Mouse (Mus musculus) limb, embryonic 13.5 days (tissue): Measurements from ENCODE around the gene Bak1. TPM values are rescaled to one million over a fixed set of nuclear protein-coding genes. Genes with fewer than 3 reads are reported as not detected.
"Not testable (repeated sequence)": the region's sequence is repeated elsewhere in the genome, so short reads cannot be mapped to it uniquely, and the experiment has no call there.

Experiments
- ATAC-seq: fragments of 200-750 bp; cut with Nextera tagmentation; 2 replicates; pipeline ENCODE4 v1.8.0; 2017; ENCODE audit warnings: low read depth, moderate number of reproducible peaks, moderate TSS enrichment; ENCODE audit not compliant: low FRiP score
- H3K27ac ChIP-seq: fragments of 300-500 bp; sonication (generic); 2 replicates; pipeline ENCODE4 v1.5.1; 2015; ENCODE audit warnings: inconsistent platforms, mild to moderate bottlenecking, moderate library complexity
- H3K27me3 ChIP-seq: fragments of 300-500 bp; sonication (generic); 2 replicates; pipeline ENCODE4 v1.6.1; 2015; ENCODE audit warnings: mild to moderate bottlenecking, inconsistent platforms
- H3K36me3 ChIP-seq: fragments of 300-500 bp; sonication (generic); 2 replicates; pipeline ENCODE4 v1.6.1; 2015; ENCODE audit warnings: inconsistent platforms, mild to moderate bottlenecking, moderate library complexity
- H3K4me1 ChIP-seq: fragments of 300-500 bp; sonication (generic); 2 replicates; pipeline ENCODE4 v1.6.1; 2015; ENCODE audit warnings: inconsistent platforms
- H3K4me2 ChIP-seq: fragments of 300-500 bp; sonication (generic); replicated peaks from 2 replicates; pipeline ENCODE4 v1.6.1; 2015; ENCODE audit warnings: inconsistent platforms, mild to moderate bottlenecking, moderate library complexity
- H3K4me3 ChIP-seq: fragments of 300-500 bp; sonication (generic); 2 replicates; pipeline ENCODE4 v1.5.1; 2015; ENCODE audit warnings: moderate library complexity, mild to moderate bottlenecking, inconsistent platforms
- H3K9ac ChIP-seq: fragments of 300-500 bp; sonication (generic); 2 replicates; pipeline ENCODE4 v1.6.1; 2015; ENCODE audit warnings: mild to moderate bottlenecking, inconsistent platforms
- H3K9me3 ChIP-seq: fragments of 300-500 bp; sonication (generic); 2 replicates; pipeline ENCODE4 v1.6.1; 2016; ENCODE audit warnings: inconsistent platforms
- WGBS: fragments of 180-500 bp; shearing (Covaris S2); methylation state at CpG from one replicate; pipeline ENCODE4 v1.1.7; 2015; 5-methylcytosine and 5-hydroxymethylcytosine counted together
- polyA plus RNA-seq: library from polyadenylated mRNA; unstranded; fragments of >200 nt; fragmentation: Nextera tagmentation; extraction: Ambion mirVana; gene quantifications from 2 replicates; pipeline ENCODE4 v1.2.1, GENCODE M21; 2015

The Bak1 gene
- polyA plus RNA-seq, 1 experiment from 2014 or later: 4.7 TPM

DNA sequence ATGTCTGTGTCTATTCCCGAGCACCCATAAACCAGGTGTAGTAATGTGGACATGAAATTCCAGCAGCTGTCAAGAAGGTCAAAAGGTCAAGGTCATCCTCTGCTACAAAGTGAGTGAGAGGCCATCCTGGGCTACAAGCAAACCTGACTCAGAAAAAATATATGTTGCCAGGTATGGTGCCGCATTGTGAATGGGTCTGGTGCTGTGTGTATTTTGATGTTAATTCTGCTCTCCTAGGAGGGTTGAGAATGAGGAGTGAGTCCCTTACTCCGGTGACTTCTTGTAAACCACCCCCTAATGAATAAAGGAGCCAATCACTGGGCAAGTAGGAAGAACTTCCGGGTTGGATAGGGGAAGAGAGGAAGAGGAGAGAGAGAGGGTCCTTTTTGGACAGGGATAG, 31.1 kb downstream of the Bak1 start:
- H3K36me3 ChIP-seq: no peaks in the 10 kb centered on the region
- peaks cover 9% of the 10 kb centered on the region; the same call in 1 of the 2 replicates for H3K4me1 ChIP-seq
- WGBS: 76% methylated on average over 4 of the region's 4 CpGs
- H3K4me2 ChIP-seq: no peak overlapping the region
- H3K27ac ChIP-seq: no peak overlapping the region
- no peak overlapping the region for H3K4me3 ChIP-seq
- ATAC-seq: no peak
- H3K9me3 ChIP-seq: no peaks in the 10 kb centered on the region
- no peaks in the 10 kb centered on the region for H3K27me3 ChIP-seq
- no peak overlapping the region for H3K9ac ChIP-seq

DNA sequence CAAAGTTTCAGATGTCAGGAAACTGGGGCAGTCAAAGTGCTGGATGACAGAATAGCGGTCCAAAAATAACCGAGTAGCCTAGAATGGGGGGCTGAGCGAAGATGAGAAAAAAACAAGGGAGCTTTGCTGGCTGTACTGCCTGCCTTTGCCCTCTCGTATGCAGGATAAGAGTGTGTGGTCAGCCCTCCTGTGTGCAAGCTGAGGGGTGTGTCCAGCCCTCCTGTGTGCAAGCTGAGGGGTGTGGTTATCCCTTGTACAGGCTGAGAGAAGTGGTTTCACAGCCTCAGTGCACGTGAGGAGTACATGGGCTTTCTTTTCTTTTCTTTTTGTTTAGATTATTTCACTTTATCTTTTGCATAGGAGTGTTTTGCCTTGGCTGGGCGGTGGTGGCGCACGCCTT, 33.2 kb downstream of the Bak1 start:
- no peak for ATAC-seq
- Histone ChIP-seq H3K27ac (no peak overlapping the region), H3K9me3 (no peaks in the 10 kb centered on the region), H3K4me1 (peaks cover 7% of the 10 kb centered on the region; the same call in 1 of the 2 replicates), H3K4me2 (no peak overlapping the region), H3K4me3 (no peak overlapping the region), H3K9ac (no peak overlapping the region), H3K27me3 (no peaks in the 10 kb centered on the region), H3K36me3 (no peaks in the 10 kb centered on the region)
- 71% methylated on average over 8 of the region's 8 CpGs for WGBS

- H3K27me3 ChIP-seq: no peaks in the 10 kb centered on the region
- no peaks in the 10 kb centered on the region for H3K9me3 ChIP-seq
- H3K4me2 ChIP-seq: no peak overlapping the region
- 76% methylated on average over 6 of the region's 6 CpGs for WGBS
- ATAC-seq: no peak
- no peak overlapping the region for H3K9ac ChIP-seq
- H3K4me3 ChIP-seq: no peak overlapping the region
- H3K27ac ChIP-seq: no peak overlapping the region
- no peaks in the 10 kb centered on the region for H3K36me3 ChIP-seq
- H3K4me1 ChIP-seq: 0 out of 2 replicates have a peak, but pooled peaks cover 2% of the 10 kb centered on the region
These were observed 33.8 kb downstream of the Bak1 start for GRCm38 (mm10) chr17:26995006-26995405.

DNA sequence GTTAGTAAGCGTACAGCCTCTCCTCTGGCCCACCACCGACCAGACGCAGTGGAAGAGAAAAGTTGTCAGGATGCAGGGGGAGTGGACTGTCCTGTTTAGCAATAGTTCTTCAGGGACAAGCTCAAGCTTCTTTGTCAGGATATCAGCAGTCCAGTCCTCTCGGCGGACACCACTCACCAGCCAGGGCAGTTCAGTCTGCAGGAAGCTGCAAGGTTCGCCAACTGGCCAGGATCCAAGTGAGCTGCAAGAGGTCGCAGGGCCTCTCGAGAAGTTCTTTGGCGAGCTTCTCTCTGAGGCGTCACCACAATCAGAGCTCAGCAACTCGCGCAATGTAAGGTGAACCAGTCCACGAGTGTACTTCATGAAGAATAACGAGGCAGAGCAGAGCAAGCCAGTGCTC, 34.4 kb downstream of the Bak1 start:
- 81% methylated on average over 14 of the region's 14 CpGs for WGBS
- Histone ChIP-seq H3K4me2 (no peak overlapping the region), H3K36me3 (no peaks in the 10 kb centered on the region), H3K9ac (no peak overlapping the region), H3K4me3 (no peak overlapping the region), H3K4me1 (no peaks in the 10 kb centered on the region), H3K9me3 (no peaks in the 10 kb centered on the region), H3K27me3 (no peaks in the 10 kb centered on the region), H3K27ac (no peak overlapping the region)
- no peak for ATAC-seq

DNA sequence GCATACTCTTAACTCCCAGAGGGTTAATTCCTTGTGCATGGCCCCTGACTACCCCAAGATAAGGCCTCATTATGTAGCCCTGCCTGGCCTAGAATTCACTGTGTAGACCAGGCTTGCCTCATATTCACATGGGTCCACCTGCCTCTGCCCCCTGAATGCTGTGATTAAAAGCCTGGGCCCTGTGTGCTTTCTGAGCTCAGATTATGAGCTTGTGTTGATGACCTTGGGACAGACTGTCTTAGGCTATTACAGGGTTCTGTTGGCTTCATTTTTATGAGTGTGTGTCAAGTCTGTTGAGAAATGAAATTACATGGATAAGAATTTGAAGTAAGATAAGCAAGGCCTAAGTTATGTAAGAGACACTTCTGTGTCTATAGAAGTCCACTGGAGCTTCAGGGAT, 38.3 kb downstream of the Bak1 start:
- no peaks in the 10 kb centered on the region; the same call in 1 of the 2 replicates for H3K36me3 ChIP-seq
- H3K27me3 ChIP-seq: no peaks in the 10 kb centered on the region
- no peak for ATAC-seq
- H3K4me1 ChIP-seq: no peaks in the 10 kb centered on the region
- no peak overlapping the region for H3K4me2 ChIP-seq
- H3K27ac ChIP-seq: no peak overlapping the region
- no peak overlapping the region for H3K4me3 ChIP-seq
- H3K9ac ChIP-seq: no peak overlapping the region
- H3K9me3 ChIP-seq: no peaks in the 10 kb centered on the region

DNA sequence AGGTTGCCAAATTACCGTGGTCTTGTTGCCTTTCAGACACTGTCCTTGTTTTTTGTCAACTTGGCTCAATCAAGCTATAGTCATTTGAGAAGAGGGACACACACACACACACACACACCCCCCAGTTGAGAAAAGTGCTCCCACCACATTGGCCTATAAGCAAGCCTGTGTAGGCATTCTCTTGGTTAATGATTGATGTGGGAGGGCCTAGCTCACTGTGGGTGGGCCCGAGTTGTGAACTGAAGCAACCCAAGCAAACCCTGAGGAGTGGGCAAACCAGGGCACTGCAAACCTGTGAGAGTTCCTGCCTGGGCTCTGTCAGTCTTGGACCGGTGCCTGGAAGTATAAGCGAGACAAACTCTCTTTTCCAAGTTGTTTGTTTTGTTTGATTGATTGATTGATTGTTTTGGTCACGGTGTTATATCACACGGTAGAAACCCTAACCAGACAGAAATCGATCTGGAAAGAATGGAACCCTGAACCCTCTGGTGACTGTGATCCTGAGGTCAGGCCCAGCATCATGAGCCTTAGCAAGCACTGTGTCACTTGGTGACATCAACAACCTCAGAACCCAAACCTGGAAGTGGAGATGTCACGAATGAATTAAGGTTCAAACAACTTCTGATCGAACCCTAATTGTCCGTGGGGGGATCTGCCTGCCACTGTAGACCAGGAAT, 43.2 kb downstream of the Bak1 start:
- Histone ChIP-seq H3K27me3 (no peaks in the 10 kb centered on the region), H3K27ac (no peak overlapping the region), H3K9ac (no peak overlapping the region), H3K4me3 (no peak overlapping the region), H3K36me3 (peaks cover 4% of the 10 kb centered on the region), H3K4me2 (no peak overlapping the region), H3K9me3 (no peaks in the 10 kb centered on the region), H3K4me1 (no peaks in the 10 kb centered on the region)
- no peak for ATAC-seq
- 90% methylated on average over 10 of the region's 10 CpGs for WGBS

- no peak overlapping the region for H3K4me3 ChIP-seq
- H3K4me2 ChIP-seq: no peak overlapping the region
- H3K9me3 ChIP-seq: no peaks in the 10 kb centered on the region
- WGBS: 93% methylated on average over 4 of the region's 4 CpGs
- H3K4me1 ChIP-seq: no peaks in the 10 kb centered on the region
- peaks cover 21% of the 10 kb centered on the region for H3K36me3 ChIP-seq
- no peak overlapping the region for H3K27ac ChIP-seq
- ATAC-seq: no peak
- H3K27me3 ChIP-seq: no peaks in the 10 kb centered on the region
- H3K9ac ChIP-seq: no peak overlapping the region
These were observed 45.4 kb downstream of the Bak1 start for GRCm38 (mm10) chr17:26983382-26983781.

DNA sequence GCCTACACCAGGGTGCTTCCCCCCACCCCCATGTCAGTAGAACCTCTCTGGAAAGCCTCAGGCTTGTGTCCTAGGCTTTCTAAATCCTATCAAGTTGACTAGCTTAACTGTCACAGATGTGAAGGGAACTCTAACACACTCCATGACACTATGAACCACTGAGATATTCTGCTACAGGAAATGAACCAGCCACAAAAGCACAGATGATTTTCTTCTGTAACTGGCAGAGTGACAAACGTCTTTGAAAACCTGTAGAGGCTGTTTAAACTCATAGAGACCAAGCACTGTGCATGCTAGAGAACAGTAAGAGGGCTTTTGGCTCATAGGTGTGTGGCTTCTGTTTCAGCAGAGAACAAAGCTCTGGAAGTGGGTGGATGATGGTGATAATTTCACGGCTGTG, 47.8 kb downstream of the Bak1 start:
- Histone ChIP-seq H3K4me1 (peaks cover 8% of the 10 kb centered on the region; the same call in 1 of the 2 replicates), H3K9ac (no peak overlapping the region), H3K9me3 (0 out of 2 replicates have a peak, but pooled peaks cover 3% of the 10 kb centered on the region), H3K4me3 (no peak overlapping the region), H3K27ac (no peak overlapping the region), H3K27me3 (no peaks in the 10 kb centered on the region), H3K4me2 (no peak overlapping the region), H3K36me3 (peaks cover 44% of the 10 kb centered on the region)
- no peak for ATAC-seq
- WGBS: 69% methylated on average over 2 of the region's 2 CpGs

DNA sequence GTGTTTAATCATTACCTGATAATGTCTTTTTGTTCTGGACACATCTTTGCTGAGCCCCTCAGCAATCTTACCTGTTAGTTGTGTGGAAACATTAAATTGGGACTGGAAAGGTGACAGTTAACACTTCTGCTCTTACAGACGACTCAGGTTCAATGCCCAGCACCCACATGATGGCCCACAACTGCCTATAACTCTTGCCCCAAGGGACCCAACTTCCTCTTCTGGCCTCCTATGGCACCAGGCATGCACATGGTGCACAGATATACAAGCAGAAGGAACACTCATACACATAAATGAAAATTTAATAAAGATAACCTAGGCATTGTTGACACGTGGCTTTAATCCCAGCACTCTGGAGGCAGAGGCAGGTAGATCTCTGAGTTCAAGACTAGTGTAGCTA, 49.4 kb downstream of the Bak1 start:
- no peak overlapping the region for H3K4me2 ChIP-seq
- 0 out of 2 replicates have a peak, but pooled peaks cover 3% of the 10 kb centered on the region for H3K9me3 ChIP-seq
- ATAC-seq: no peak
- peaks cover 60% of the 10 kb centered on the region for H3K36me3 ChIP-seq
- 76% methylated on average over 2 of the region's 2 CpGs for WGBS
- H3K27ac ChIP-seq: no peak overlapping the region
- peaks cover 21% of the 10 kb centered on the region for H3K4me1 ChIP-seq
- no peaks in the 10 kb centered on the region for H3K27me3 ChIP-seq
- no peak overlapping the region for H3K4me3 ChIP-seq
- H3K9ac ChIP-seq: no peak overlapping the region

DNA sequence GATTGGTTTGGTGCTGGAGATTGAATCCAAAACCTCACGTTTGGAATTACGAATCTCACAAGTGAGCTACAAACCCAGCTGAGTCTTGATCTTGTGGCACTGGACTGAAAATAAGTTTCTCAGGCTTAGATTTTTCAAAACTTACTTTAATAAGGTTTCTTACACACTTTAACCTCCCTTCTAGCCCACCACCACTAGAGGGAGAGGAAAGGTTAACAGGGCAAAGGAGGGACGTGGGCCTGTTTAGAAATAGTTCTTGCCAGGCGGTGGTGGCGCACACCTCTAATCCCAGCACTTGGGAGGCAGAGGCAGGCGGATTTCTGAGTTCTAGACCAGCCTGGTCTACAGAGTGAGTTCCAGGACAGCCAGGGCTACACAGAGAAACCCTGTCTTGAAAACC, 51.5 kb downstream of the Bak1 start:
- not testable (repeated sequence) for H3K9ac ChIP-seq, H3K4me3 ChIP-seq, H3K27ac ChIP-seq, H3K4me2 ChIP-seq, H3K9me3 ChIP-seq, H3K27me3 ChIP-seq, ATAC-seq
- Histone ChIP-seq H3K36me3 (peaks cover 64% of the 10 kb centered on the region), H3K4me1 (peaks cover 30% of the 10 kb centered on the region)
- WGBS: 91% methylated on average over 6 of the region's 6 CpGs

- Histone ChIP-seq H3K27me3 (no peaks in the 10 kb centered on the region), H3K4me2 (no peak overlapping the region), H3K4me1 (peaks cover 46% of the 10 kb centered on the region), H3K27ac (no peak overlapping the region), H3K4me3 (no peak overlapping the region), H3K9me3 (0 out of 2 replicates have a peak, but pooled peaks cover 3% of the 10 kb centered on the region), H3K9ac (no peak overlapping the region), H3K36me3 (peaks cover 61% of the 10 kb centered on the region)
- no peak for ATAC-seq
These were observed 53.4 kb downstream of the Bak1 start for GRCm38 (mm10) chr17:26975415-26975814.

DNA sequence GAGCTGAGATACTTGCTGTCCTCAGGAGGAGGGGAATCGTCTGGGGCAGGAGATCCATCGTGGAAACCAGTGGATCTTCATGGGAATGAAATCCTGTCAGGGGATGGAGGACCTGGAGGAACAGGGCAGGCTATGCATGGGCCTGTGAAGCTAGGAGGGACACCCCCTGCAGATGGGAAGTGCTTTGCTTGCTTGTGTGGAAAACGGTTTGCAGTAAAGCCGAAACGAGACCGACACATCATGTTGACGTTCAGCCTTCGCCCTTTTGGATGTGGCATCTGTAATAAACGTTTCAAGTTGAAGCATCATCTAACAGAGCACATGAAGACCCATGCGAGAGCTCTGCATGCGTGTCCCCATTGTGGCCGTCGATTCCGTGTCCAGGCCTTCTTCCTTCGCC, 54.3 kb downstream of the Bak1 start:
- Histone ChIP-seq H3K9me3 (0 out of 2 replicates have a peak, but pooled peaks cover 3% of the 10 kb centered on the region), H3K36me3 (peaks cover 60% of the 10 kb centered on the region), H3K9ac (peak overlapping the region; percentile 86; the same call in 1 of the 2 replicates), H3K4me3 (peak overlapping the region; percentile 87; the same call in 1 of the 2 replicates), H3K4me1 (peaks cover 46% of the 10 kb centered on the region), H3K27me3 (no peaks in the 10 kb centered on the region), H3K27ac (no peak overlapping the region), H3K4me2 (peak overlapping the region; percentile 98)
- no peak for ATAC-seq
- 94% methylated on average over 15 of the region's 15 CpGs for WGBS
